Comparison of ENCODE assay signal across 8 mouse cellular contexts in genomic region chr17:78202756-78203155, GRCm38 (mm10). TPM values are rescaled to one million over a fixed set of nuclear protein-coding genes. Genes with fewer than 3 reads are reported as not detected.
A peak's percentile ranks its signal among the peaks of the same experiment; 100 is the strongest.
DNase-seq lines count a peak whose midpoint lies in the region; ATAC-seq and TF ChIP-seq lines count a peak whose summit lies in the region.

No protein-coding gene starts in this region.

- 38% methylated on average over 3 of the region's 3 CpGs for WGBS in neural tube, embryonic 11.5 days
- 38% methylated on average over 3 of the region's 3 CpGs for WGBS in limb, embryonic 12.5 days

- intact Hi-C loops in gastrocnemius, adult 2 months (cut with DNase I): no loop called here

- no peak for DNase-seq in gastrocnemius, adult 2 months
- DNase-seq in gastrocnemius, postnatal 10 days: no peak
- no peak for DNase-seq in neural tube, embryonic 11.5 days (ENCODE audit: low spot score)
- DNase-seq in neural tube, embryonic 10.5 days (ENCODE audit: extremely low spot score, low spot score): no peak
- no peak for DNase-seq in spleen, postnatal 14 days (ENCODE audit: low spot score in 2 of 2)
- no peak for DNase-seq in cerebellum, adult 11-12 months

- H3K36me3 ChIP-seq in neural tube, embryonic 11.5 days (ENCODE audit: control insufficient read depth, insufficient read depth, low read length): no peaks in the 10 kb centered on the region
- H3K36me3 ChIP-seq in limb, embryonic 12.5 days: no peaks in the 10 kb centered on the region

- no peak for TF ChIP-seq CTCF in gastrocnemius, adult 2 months (IDR thresholded peaks at IDR 0.05)

- peaks cover 15% of the 10 kb centered on the region for H3K4me1 ChIP-seq in neural tube, embryonic 11.5 days (ENCODE audit: control insufficient read depth, insufficient read depth, low read length)
- peaks cover 66% of the 10 kb centered on the region for H3K4me1 ChIP-seq in limb, embryonic 12.5 days (replicated peaks)

- H3K27ac ChIP-seq in gastrocnemius, adult 2 months: peak overlapping the region; percentile 31; the same call in 1 of the 2 replicates
- no peak overlapping the region for H3K27ac ChIP-seq in neural tube, embryonic 11.5 days (ENCODE audit: low read depth, low read length)
- H3K27ac ChIP-seq in limb, embryonic 12.5 days: no peak overlapping the region

- H3K27me3 ChIP-seq in neural tube, embryonic 11.5 days (ENCODE audit: control insufficient read depth, insufficient read depth, low read length): 0 out of 2 replicates have a peak, but pooled peaks cover 4% of the 10 kb centered on the region
- peaks cover 7% of the 10 kb centered on the region for H3K27me3 ChIP-seq in limb, embryonic 12.5 days

- no peaks in the 10 kb centered on the region for H3K9me3 ChIP-seq in neural tube, embryonic 11.5 days (ENCODE audit: control insufficient read depth, low read length)
- H3K9me3 ChIP-seq in limb, embryonic 12.5 days: no peaks in the 10 kb centered on the region

- H3K4me3 ChIP-seq in gastrocnemius, adult 2 months: peak overlapping the region; percentile 97
- peak overlapping the region; percentile 2; the same call in 1 of the 2 replicates for H3K4me3 ChIP-seq in neural tube, embryonic 11.5 days (ENCODE audit: low read depth, low read length)
- peak overlapping the region; percentile 92 for H3K4me3 ChIP-seq in limb, embryonic 12.5 days (replicated peaks)

- H3K4me2 ChIP-seq in neural tube, embryonic 11.5 days (ENCODE audit: low read depth): peak overlapping the region; percentile 99
- H3K4me2 ChIP-seq in limb, embryonic 12.5 days: peak overlapping the region; percentile 88

- ATAC-seq in neural tube, embryonic 11.5 days (ENCODE audit: insufficient read depth, low FRiP score, low TSS enrichment): no peak
- ATAC-seq in limb, embryonic 12.5 days (ENCODE audit: insufficient number of reproducible peaks, insufficient read depth, low FRiP score, low TSS enrichment, low read depth): no peak
- ATAC-seq in granulocyte monocyte progenitor cell, adult 5-6 weeks (replicated peaks; ENCODE audit: poor library complexity, severe bottlenecking): no peak

- H3K9ac ChIP-seq in neural tube, embryonic 11.5 days (ENCODE audit: low read length): no peak overlapping the region
- peak overlapping the region; percentile 94 for H3K9ac ChIP-seq in limb, embryonic 12.5 days (replicated peaks)

RNA-seq across cellular contexts. Expression of gene Crim1, which starts 2.7 kb away (rescaled TPM):
- total RNA-seq in gastrocnemius, adult 2 months (2021): 10 to 100 TPM; 37.5 to 46.3 TPM
- total RNA-seq in gastrocnemius, postnatal 10 days (2021): 10 to 100 TPM; 19.8 to 22.5 TPM
- 5.6 and 7.9 TPM in 2 replicates for polyA plus RNA-seq in neural tube, embryonic 11.5 days (2014; fragmentation: Nextera tagmentation; extraction: Ambion mirVana)
- 5.5 and 5.6 TPM in 2 replicates for polyA plus RNA-seq in limb, embryonic 12.5 days (2016; fragmentation: Nextera tagmentation; extraction: Ambion mirVana)
- 1.7 and 2.2 TPM in 2 replicates for total RNA-seq in granulocyte monocyte progenitor cell, adult 5-6 weeks (2014; fragmentation: Nextera tagmentation)
- total RNA-seq in granulocyte monocyte progenitor cell, adult 5-6 weeks (2017): 0.67 and 1.4 TPM in 2 replicates

Comparison
In these comparisons a context has a peak if more than half of its experiments do, and no peak if none do; other contexts are left out.
1. H3K4me3 ChIP-seq: peak in every context shown above with its lines; median percentile 97 in gastrocnemius, adult 2 months; 92 in limb, embryonic 12.5 days; 2 in neural tube, embryonic 11.5 days.
2. RNA of gene Crim1, which starts 2.7 kb away (total RNA-seq): 37.5 to 46.3 TPM in gastrocnemius, adult 2 months and 19.8 to 22.5 TPM in gastrocnemius, postnatal 10 days; 0.67 to 2.2 TPM in granulocyte monocyte progenitor cell, adult 5-6 weeks; every median in the first group is over 4 times any median in the second.